Mouse (Mus musculus): Measurements from ENCODE around the gene Gm7271. TPM values are rescaled to one million over a fixed set of nuclear protein-coding genes. Genes with fewer than 3 reads are reported as not detected.

The Gm7271 gene
- total and polyA plus RNA-seq, 3 experiments = not detected

GRCm38 (mm10) chr5:76529040-76529703, 45.3 kb downstream of the Gm7271 start, which contains the start of gene Exoc1 (continued):
- TF ChIP-seq MAZ (IDR thresholded peaks at IDR 0.05; ENCODE audit: low read depth, low read length) (peak; percentile 24; the same call in 1 of the 2 replicates), POLR2AphosphoS2 (IDR thresholded peaks at IDR 0.05; ENCODE audit: low read length) (peak; percentile 69), HCFC1 (IDR thresholded peaks at IDR 0.05; ENCODE audit: low read depth, low read length) (peak; percentile 99), USF2 (IDR thresholded peaks at IDR 0.05; ENCODE audit: borderline replicate concordance in 1 of 2, insufficient read depth in 1 of 2, low read depth in 1 of 2, low read length in 2 of 2) (peak; percentile 90 to 96), RAD21 (IDR thresholded peaks at IDR 0.05; ENCODE audit: low read depth, low read length) (no peak), RCOR1 (IDR thresholded peaks at IDR 0.05; ENCODE audit: low read depth, low read length) (no peak), MAFK (IDR thresholded peaks at IDR 0.05; ENCODE audit: borderline replicate concordance, low read depth, low read length) (no peak), UBTF (IDR thresholded peaks at IDR 0.05; ENCODE audit: borderline replicate concordance, insufficient read depth, low read depth, low read length) (no peak)

DNA sequence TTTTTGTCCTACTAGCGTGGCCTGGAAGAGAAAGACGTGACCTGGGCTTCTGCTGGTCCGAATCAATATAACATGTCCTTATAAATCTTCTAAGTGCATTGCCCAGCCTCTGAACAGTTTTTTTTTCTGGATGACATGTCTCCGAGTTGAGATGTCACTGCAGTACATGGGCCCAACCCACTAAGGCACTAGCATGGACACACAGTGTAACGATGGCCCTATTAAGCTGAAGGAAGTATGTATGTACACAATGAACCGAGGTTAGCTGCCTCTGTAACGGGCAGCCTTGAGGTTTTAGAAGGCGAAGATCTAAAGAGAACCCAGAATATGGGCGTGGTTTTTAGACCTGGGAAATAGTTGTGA, 45.8 kb downstream of the Gm7271 start:
- DNase-seq (ENCODE audit: low read depth, low spot score) = peak; percentile 48
- Histone ChIP-seq H3K4me1 (ENCODE audit: control insufficient read depth in 1 of 2, insufficient read depth in 2 of 2, low read length in 2 of 2) (peaks cover 5 to 8% of the 10 kb centered on the region in 2 experiments), H3K9me3 (replicated peaks; ENCODE audit: insufficient read depth, low read length) (no peaks in the 10 kb centered on the region), H3K27ac (ENCODE audit: control insufficient read depth, low read depth, low read length) (no peak overlapping the region), H3K27me3 (ENCODE audit: control insufficient read depth in 1 of 2, insufficient read depth in 2 of 2, low read length in 2 of 2) (no peaks in the 10 kb centered on the region), H3K79me2 (ENCODE audit: control insufficient read depth, insufficient read depth, low read length, poor library complexity) (peaks cover 14% of the 10 kb centered on the region), H3K4me3 (ENCODE audit: control insufficient read depth in 1 of 2, insufficient read depth in 1 of 2, low read depth in 2 of 2, low read length in 2 of 2) (peak overlapping the region; percentile 67 to 80), H3K36me3 (ENCODE audit: control insufficient read depth in 1 of 2, insufficient read depth in 2 of 2, low read length in 2 of 2) (peaks cover 2 to 21% of the 10 kb centered on the region in 2 experiments; a peak in 3 of 4 replicates), H3K9ac (ENCODE audit: control insufficient read depth, low read depth, low read length, poor library complexity, severe bottlenecking) (peak overlapping the region; percentile 78)
- TF ChIP-seq CHD2 (IDR thresholded peaks at IDR 0.05; ENCODE audit: low read length) (no peak), ZC3H11A (IDR thresholded peaks at IDR 0.05; ENCODE audit: low read depth, low read length) (no peak), MXI1 (IDR thresholded peaks at IDR 0.05; ENCODE audit: low read depth, low read length) (no peak), CHD1 (IDR thresholded peaks at IDR 0.05; ENCODE audit: low read depth, low read length) (no peak), MEF2A (IDR thresholded peaks at IDR 0.05; ENCODE audit: extremely low read depth, insufficient replicate concordance, low read depth, low read length, poor library complexity, severe bottlenecking) (no peak), HCFC1 (IDR thresholded peaks at IDR 0.05; ENCODE audit: low read depth, low read length) (no peak), ETS1 (IDR thresholded peaks at IDR 0.05; ENCODE audit: low read depth, low read length) (no peak), SMC3 (IDR thresholded peaks at IDR 0.05; ENCODE audit: low read depth, low read length) (no peak), GABPA (IDR thresholded peaks at IDR 0.05; ENCODE audit: low read depth, low read length) (no peak), UBTF (IDR thresholded peaks at IDR 0.05; ENCODE audit: borderline replicate concordance, insufficient read depth, low read depth, low read length) (no peak), MYB (IDR thresholded peaks at IDR 0.05; ENCODE audit: low read depth, low read length) (no peak), NRF1 (IDR thresholded peaks at IDR 0.05; ENCODE audit: insufficient read depth, low read depth, low read length, poor library complexity, severe bottlenecking) (no peak), RAD21 (IDR thresholded peaks at IDR 0.05; ENCODE audit: low read depth, low read length) (no peak), POLR2AphosphoS5 (IDR thresholded peaks at IDR 0.05; ENCODE audit: borderline replicate concordance, low read depth, low read length) (no peak), ELF1 (IDR thresholded peaks at IDR 0.05; ENCODE audit: low read depth, low read length) (no peak), USF2 (IDR thresholded peaks at IDR 0.05; ENCODE audit: borderline replicate concordance in 1 of 2, insufficient read depth in 1 of 2, low read depth in 1 of 2, low read length in 2 of 2) (no peak), TCF12 (IDR thresholded peaks at IDR 0.05; ENCODE audit: low read depth, low read length) (no peak)

Data from MEL (cell line).